Mouse (Mus musculus) neural tube, embryonic 11.5 days (tissue): ENCODE results near the gene Ppil6. TPM values are rescaled to one million over a fixed set of nuclear protein-coding genes. Genes with fewer than 3 reads are reported as not detected.

Experiments used
- ATAC-seq: fragments of 200-750 bp; cut with Nextera tagmentation; 2 replicates; pipeline ENCODE4 v1.8.0; 2017; ENCODE audit warnings: moderate number of reproducible peaks, mild to moderate bottlenecking, moderate TSS enrichment, moderate library complexity; ENCODE audit not compliant: insufficient read depth, low FRiP score, low TSS enrichment
- DNase-seq: peaks from one replicate; pipeline ENCODE4 v3.0.0-alpha.2; 2015; ENCODE audit warnings: low spot score
- H3K27ac ChIP-seq: fragments of 300-500 bp; sonication (generic); 2 replicates; pipeline ENCODE4 v1.5.1; 2014; ENCODE audit warnings: low read depth, mild to moderate bottlenecking, low read length
- H3K27me3 ChIP-seq: fragments of 300-500 bp; sonication (generic); 2 replicates; pipeline ENCODE4 v1.6.1; 2014; ENCODE audit warnings: mild to moderate bottlenecking, low read length, mixed read lengths; ENCODE audit not compliant: control insufficient read depth, insufficient read depth
- H3K36me3 ChIP-seq: fragments of 300-500 bp; sonication (generic); 2 replicates; pipeline ENCODE4 v1.6.1; 2014; ENCODE audit warnings: mild to moderate bottlenecking, low read length, moderate library complexity, mixed read lengths; ENCODE audit not compliant: control insufficient read depth, insufficient read depth
- H3K4me1 ChIP-seq: fragments of 300-500 bp; sonication (generic); 2 replicates; pipeline ENCODE4 v1.6.1; 2014; ENCODE audit warnings: low read length, mixed read lengths; ENCODE audit not compliant: control insufficient read depth, insufficient read depth
- H3K4me2 ChIP-seq: fragments of 300-500 bp; sonication (generic); 2 replicates; pipeline ENCODE4 v1.6.1; 2014; ENCODE audit warnings: low read depth, mild to moderate bottlenecking, moderate library complexity
- H3K4me3 ChIP-seq: fragments of 300-500 bp; sonication (generic); 2 replicates; pipeline ENCODE4 v1.5.1; 2014; ENCODE audit warnings: low read depth, low read length
- H3K9ac ChIP-seq: fragments of 300-500 bp; sonication (generic); 2 replicates; pipeline ENCODE4 v1.6.1; 2014; ENCODE audit warnings: mild to moderate bottlenecking, low read length
- H3K9me3 ChIP-seq: fragments of 300-500 bp; sonication (generic); 2 replicates; pipeline ENCODE4 v1.6.1; 2016; ENCODE audit warnings: low read length; ENCODE audit not compliant: control insufficient read depth
- WGBS: fragments of 180-500 bp; shearing (Covaris S2); extraction: QIAGEN DNeasy Blood & Tissue Kit; methylation state at CpG from one replicate; pipeline ENCODE4 v1.1.7; 2014; 5-methylcytosine and 5-hydroxymethylcytosine counted together
- polyA plus RNA-seq: library from polyadenylated mRNA; unstranded; fragments of >200 nt; fragmentation: Nextera tagmentation; extraction: Ambion mirVana; gene quantifications from 2 replicates; pipeline ENCODE4 v1.2.1, GENCODE M21; 2014

The Ppil6 gene
- polyA plus RNA-seq, 1 experiment from 2014 or later, result 0.58 TPM

- Histone ChIP-seq H3K9me3 (no peaks in the 10 kb centered on the region), H3K9ac (no peak overlapping the region), H3K27me3 (no peaks in the 10 kb centered on the region), H3K4me2 (no peak overlapping the region), H3K27ac (no peak overlapping the region), H3K4me3 (no peak overlapping the region), H3K36me3 (peaks cover 2% of the 10 kb centered on the region; the same call in 1 of the 2 replicates), H3K4me1 (peaks cover 12% of the 10 kb centered on the region)
- DNase-seq (no peak), ATAC-seq (no peak)
- 69% methylated on average over 1 of the region's 1 CpGs for WGBS
Measured at GRCm38 (mm10) chr10:41474981-41475391, 15.3 kb upstream of the Ppil6 start.

GRCm38 (mm10) chr10:41476171-41477017, 13.8 kb upstream of the Ppil6 start, which contains the start of gene Mical1:
Gene Mical1 (plus strand): TSS chr10:41476314.
- peak; percentile 57 for ATAC-seq
- Histone ChIP-seq H3K27me3 (no peaks in the 10 kb centered on the region), H3K36me3 (peaks cover 2% of the 10 kb centered on the region; the same call in 1 of the 2 replicates), H3K4me3 (peak within 1 kb of the TSS; percentile 64), H3K9me3 (no peaks in the 10 kb centered on the region), H3K27ac (peak within 1 kb of the TSS; percentile 80), H3K9ac (peak within 1 kb of the TSS; percentile 78), H3K4me1 (peaks cover 12% of the 10 kb centered on the region), H3K4me2 (peak within 1 kb of the TSS; percentile 90)
- under 1% methylated on average over 35 of the region's 35 CpGs for WGBS
- peak; percentile 75 for DNase-seq

GRCm38 (mm10) chr10:41477018-41477277, 13.3 kb upstream of the Ppil6 start:
- H3K4me2 ChIP-seq, result peak overlapping the region; percentile 90

GRCm38 (mm10) chr10:41477278-41478181, 12.7 kb upstream of the Ppil6 start:
- H3K9me3 ChIP-seq, result no peaks in the 10 kb centered on the region
- DNase-seq (peak; percentile 73), ATAC-seq (peak; percentile 74)
- WGBS, result 2% methylated on average over 20 of the region's 20 CpGs
- H3K27me3 ChIP-seq, result no peaks in the 10 kb centered on the region
- H3K36me3 ChIP-seq, result peaks cover 2% of the 10 kb centered on the region; the same call in 1 of the 2 replicates
- H3K4me2 ChIP-seq, result peak overlapping the region; percentile 90
- H3K27ac ChIP-seq, result peak overlapping the region; percentile 80
- H3K9ac ChIP-seq, result peak overlapping the region; percentile 78
- H3K4me3 ChIP-seq, result peak overlapping the region; percentile 64
- peaks cover 12% of the 10 kb centered on the region for H3K4me1 ChIP-seq

More at GRCm38 (mm10) chr10:41477018-41477277, 13.3 kb upstream of the Ppil6 start:
- ATAC-seq (no peak; the same call in 1 of the 2 replicates), DNase-seq (peak; percentile 82)
- under 1% methylated on average over 9 of the region's 9 CpGs for WGBS
- Histone ChIP-seq H3K27me3 (no peaks in the 10 kb centered on the region), H3K4me1 (peaks cover 12% of the 10 kb centered on the region), H3K36me3 (peaks cover 2% of the 10 kb centered on the region; the same call in 1 of the 2 replicates), H3K4me3 (peak overlapping the region; percentile 64), H3K9ac (peak overlapping the region; percentile 78), H3K27ac (peak overlapping the region; percentile 80), H3K9me3 (no peaks in the 10 kb centered on the region)

- peaks cover 5% of the 10 kb centered on the region for H3K36me3 ChIP-seq
- 86% methylated on average over 3 of the region's 3 CpGs for WGBS
Measured at GRCm38 (mm10) chr10:41479961-41480360, 10.3 kb upstream of the Ppil6 start.

GRCm38 (mm10) chr10:41480938-41481880, 9.0 kb upstream of the Ppil6 start:
- no peaks in the 10 kb centered on the region for H3K27me3 ChIP-seq
- H3K4me1 ChIP-seq, result peaks cover 9% of the 10 kb centered on the region
- ATAC-seq, result no peak
- peaks cover 11% of the 10 kb centered on the region for H3K36me3 ChIP-seq
- H3K9ac ChIP-seq, result no peak overlapping the region
- no peaks in the 10 kb centered on the region for H3K9me3 ChIP-seq
- H3K4me3 ChIP-seq, result no peak overlapping the region
- DNase-seq, result no peak
- H3K4me2 ChIP-seq, result no peak overlapping the region
- WGBS, result 66% methylated on average over 33 of the region's 33 CpGs
- H3K27ac ChIP-seq, result no peak overlapping the region

More at GRCm38 (mm10) chr10:41479961-41480360, 10.3 kb upstream of the Ppil6 start:
- peaks cover 12% of the 10 kb centered on the region for H3K4me1 ChIP-seq
- no peaks in the 10 kb centered on the region for H3K9me3 ChIP-seq
- H3K4me2 ChIP-seq, result no peak overlapping the region
- H3K4me3 ChIP-seq, result no peak overlapping the region
- H3K27ac ChIP-seq, result no peak overlapping the region
- H3K27me3 ChIP-seq, result no peaks in the 10 kb centered on the region
- no peak overlapping the region for H3K9ac ChIP-seq
- DNase-seq, result no peak
- no peak for ATAC-seq

- H3K27me3 ChIP-seq, result no peaks in the 10 kb centered on the region
- peaks cover 15% of the 10 kb centered on the region for H3K36me3 ChIP-seq
- H3K9ac ChIP-seq, result no peak overlapping the region
- H3K4me1 ChIP-seq, result peaks cover 5% of the 10 kb centered on the region; the same call in 1 of the 2 replicates
- no peak overlapping the region for H3K4me3 ChIP-seq
- no peak for DNase-seq
- no peak for ATAC-seq
- H3K27ac ChIP-seq, result no peak overlapping the region
- no peak overlapping the region for H3K4me2 ChIP-seq
- WGBS, result 87% methylated on average over 7 of the region's 7 CpGs
- no peaks in the 10 kb centered on the region for H3K9me3 ChIP-seq
Measured at GRCm38 (mm10) chr10:41482446-41482845, 7.8 kb upstream of the Ppil6 start.

- Histone ChIP-seq H3K27me3 (no peaks in the 10 kb centered on the region), H3K9ac (no peak overlapping the region), H3K4me3 (no peak overlapping the region), H3K27ac (no peak overlapping the region), H3K36me3 (peaks cover 15% of the 10 kb centered on the region), H3K9me3 (no peaks in the 10 kb centered on the region), H3K4me1 (peaks cover 11% of the 10 kb centered on the region), H3K4me2 (no peak overlapping the region)
- WGBS, result 91% methylated on average over 16 of the region's 16 CpGs
- DNase-seq (no peak), ATAC-seq (no peak)
Measured at GRCm38 (mm10) chr10:41485778-41486177, 4.5 kb upstream of the Ppil6 start.
